Mouse (Mus musculus) heart, embryonic 13.5 days (tissue): Measurements from ENCODE around the gene Defb11. TPM values are rescaled to one million over a fixed set of nuclear protein-coding genes. Genes with fewer than 3 reads are reported as not detected.
"Not testable (repeated sequence)": the region's sequence is repeated elsewhere in the genome, so short reads cannot be mapped to it uniquely, and the experiment has no call there.

Experiments
- ATAC-seq: fragments of 200-750 bp; cut with Nextera tagmentation; 2 replicates; pipeline ENCODE4 v1.8.0; 2017; ENCODE audit warnings: moderate TSS enrichment; ENCODE audit not compliant: insufficient number of reproducible peaks, low FRiP score, low TSS enrichment; ENCODE audit errors: extremely low read depth
- H3K27ac ChIP-seq: fragments of 300-500 bp; sonication (generic); replicated peaks from 2 replicates; pipeline ENCODE4 v1.5.1; 2015; ENCODE audit warnings: moderate library complexity, mild to moderate bottlenecking, inconsistent platforms
- H3K27me3 ChIP-seq: fragments of 300-500 bp; sonication (generic); replicated peaks from 2 replicates; pipeline ENCODE4 v1.6.1; 2015; ENCODE audit warnings: mild to moderate bottlenecking, inconsistent platforms
- H3K36me3 ChIP-seq: fragments of 300-500 bp; sonication (generic); 2 replicates; pipeline ENCODE4 v1.6.1; 2015; ENCODE audit warnings: mild to moderate bottlenecking, inconsistent platforms
- H3K4me1 ChIP-seq: fragments of 300-500 bp; sonication (generic); 2 replicates; pipeline ENCODE4 v1.6.1; 2015; ENCODE audit warnings: inconsistent platforms
- H3K4me2 ChIP-seq: fragments of 300-500 bp; sonication (generic); 2 replicates; pipeline ENCODE4 v1.6.1; 2015; ENCODE audit warnings: inconsistent platforms, mild to moderate bottlenecking, moderate library complexity
- H3K4me3 ChIP-seq: fragments of 300-500 bp; sonication (generic); 2 replicates; pipeline ENCODE4 v1.5.1; 2015; ENCODE audit warnings: moderate library complexity, mild to moderate bottlenecking, inconsistent platforms
- H3K9ac ChIP-seq: fragments of 300-500 bp; sonication (generic); 2 replicates; pipeline ENCODE4 v1.6.1; 2015; ENCODE audit warnings: inconsistent platforms, mild to moderate bottlenecking, moderate library complexity
- H3K9me3 ChIP-seq: fragments of 300-500 bp; sonication (generic); 2 replicates; pipeline ENCODE4 v1.6.1; 2016; ENCODE audit warnings: inconsistent platforms
- WGBS: fragments of 180-500 bp; shearing (Covaris S2); methylation state at CpG from one replicate; pipeline ENCODE4 v1.1.7; 2015; ENCODE audit warnings: mixed read lengths; 5-methylcytosine and 5-hydroxymethylcytosine counted together
- polyA plus RNA-seq: library from polyadenylated mRNA; unstranded; fragments of >200 nt; fragmentation: Nextera tagmentation; extraction: Ambion mirVana; gene quantifications from 2 replicates; pipeline ENCODE4 v1.2.1, GENCODE M21; 2015

Defb11 gene
- not detected in 2 replicates for polyA plus RNA-seq

GRCm38 (mm10) chr8:21906290-21906689, at the start of gene Defb11:
Gene Defb11, minus strand, starts transcription at chr8:21906412.
- H3K36me3 ChIP-seq, H3K27ac ChIP-seq, H3K4me1 ChIP-seq, H3K9me3 ChIP-seq, ATAC-seq, H3K9ac ChIP-seq, H3K4me3 ChIP-seq, H3K27me3 ChIP-seq, H3K4me2 ChIP-seq: not testable (repeated sequence)

DNA sequence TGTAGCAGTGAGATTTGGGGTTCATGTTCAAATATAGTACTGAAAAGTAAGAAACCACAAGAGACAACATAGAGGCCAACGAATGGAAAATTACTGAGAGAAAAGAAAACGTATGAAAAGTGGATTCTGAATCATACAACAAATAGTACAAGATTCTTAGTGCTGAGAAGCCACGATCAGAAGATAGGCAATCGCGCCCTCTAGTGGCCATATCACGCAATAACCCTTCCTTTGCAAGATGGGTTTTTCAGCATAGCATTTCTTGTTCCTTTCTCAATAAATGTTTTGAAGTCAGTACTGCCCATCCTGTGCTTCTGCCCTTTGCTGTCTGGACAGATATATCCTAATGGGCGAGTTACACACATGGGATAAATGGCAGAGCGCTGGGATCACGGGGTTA, 49.1 kb upstream of the Defb11 start:
- Histone ChIP-seq H3K27ac (no peak overlapping the region), H3K9ac (no peak overlapping the region), H3K4me3 (no peak overlapping the region), H3K9me3 (no peaks in the 10 kb centered on the region), H3K4me2 (no peak overlapping the region), H3K4me1 (no peaks in the 10 kb centered on the region), H3K27me3 (no peaks in the 10 kb centered on the region), H3K36me3 (no peaks in the 10 kb centered on the region)
- ATAC-seq: no peak
- WGBS: 6% methylated on average over 9 of the region's 9 CpGs

DNA sequence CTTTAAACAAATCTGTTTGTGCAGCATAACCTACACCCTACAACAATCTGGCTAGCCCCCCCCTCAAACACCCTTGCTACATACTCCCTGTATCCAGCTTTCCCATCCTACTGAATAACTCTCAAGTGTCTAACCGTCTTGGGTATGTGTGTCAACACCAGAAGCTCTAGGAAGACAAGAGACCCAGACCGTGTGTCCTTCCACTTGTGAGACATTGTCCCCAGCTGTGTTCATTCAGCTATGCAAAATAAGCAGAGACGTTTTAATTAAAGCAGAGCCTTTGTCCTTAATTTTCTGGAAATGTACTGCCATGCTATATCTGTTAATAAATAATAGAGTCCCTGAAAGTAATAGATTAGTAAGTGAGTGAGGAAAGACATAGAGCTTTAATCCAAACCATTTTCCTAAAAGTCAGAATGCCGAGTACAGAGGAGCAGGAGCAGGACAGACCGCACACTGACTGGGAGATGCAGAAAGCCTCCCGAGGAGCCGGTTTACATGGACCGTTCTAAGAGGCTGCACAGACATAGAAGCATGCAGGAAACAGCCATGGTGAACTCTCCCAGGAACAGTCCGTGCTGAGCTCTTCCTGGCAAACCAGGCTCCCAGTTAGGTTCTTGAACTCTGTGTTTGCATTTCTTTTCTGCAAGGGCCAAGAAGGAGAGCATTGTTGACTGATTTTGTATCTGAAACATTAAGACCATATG, 41.3 kb upstream of the Defb11 start:
- Histone ChIP-seq H3K4me1 (no peaks in the 10 kb centered on the region), H3K4me3 (no peak overlapping the region), H3K27me3 (no peaks in the 10 kb centered on the region), H3K9me3 (no peaks in the 10 kb centered on the region), H3K36me3 (no peaks in the 10 kb centered on the region), H3K9ac (no peak overlapping the region), H3K4me2 (no peak overlapping the region), H3K27ac (no peak overlapping the region)
- 59% methylated on average over 9 of the region's 9 CpGs for WGBS
- no peak for ATAC-seq

- Histone ChIP-seq H3K27me3 (no peaks in the 10 kb centered on the region), H3K27ac (no peak within 1 kb of the TSS), H3K9ac (no peak within 1 kb of the TSS), H3K4me2 (no peak within 1 kb of the TSS), H3K4me1 (no peaks in the 10 kb centered on the region), H3K36me3 (no peaks in the 10 kb centered on the region), H3K9me3 (no peaks in the 10 kb centered on the region), H3K4me3 (no peak within 1 kb of the TSS)
- WGBS: 73% methylated on average over 6 of the region's 6 CpGs
- no peak for ATAC-seq
Observed at GRCm38 (mm10) chr8:21946462-21946861, 40.2 kb upstream of the Defb11 start, which contains the start of gene Defb13. Gene Defb13, plus strand, starts transcription at chr8:21946762.

DNA sequence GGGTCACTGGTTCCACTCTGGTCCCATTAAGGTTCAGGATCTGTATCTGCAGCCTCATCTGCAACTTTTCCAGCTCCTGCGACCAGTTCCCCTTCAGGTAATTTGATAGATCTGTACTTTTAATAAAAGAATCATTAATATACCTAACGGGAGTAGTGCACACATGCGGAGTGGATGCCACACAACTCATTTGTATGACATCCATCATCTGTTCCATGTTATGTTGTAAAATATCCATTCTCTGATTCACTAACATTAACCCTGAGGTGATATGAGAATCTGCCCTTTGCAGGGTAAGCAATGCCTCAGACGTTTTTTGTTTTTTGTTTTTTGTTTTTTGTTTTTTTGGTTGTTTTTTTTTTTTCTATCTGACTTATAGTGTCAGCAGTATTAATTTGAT, 31.8 kb upstream of the Defb11 start, which contains the start of gene Defb35:
Gene Defb35, plus strand, starts transcription at position 301 of the 400 bp plus-strand sequence.
- H3K27me3 ChIP-seq, H3K4me2 ChIP-seq, H3K36me3 ChIP-seq: not testable (repeated sequence)

GRCm38 (mm10) chr8:21932610-21933009, 26.4 kb upstream of the Defb11 start, which contains the start of gene Defb15:
Gene Defb15, minus strand, starts transcription at chr8:21932710.
- no peak for ATAC-seq
- no peak within 1 kb of the TSS for H3K27ac ChIP-seq
- H3K4me2 ChIP-seq: no peak within 1 kb of the TSS
- no peaks in the 10 kb centered on the region for H3K27me3 ChIP-seq
- H3K4me3 ChIP-seq: no peak within 1 kb of the TSS
- WGBS: 85% methylated on average over 6 of the region's 6 CpGs
- H3K36me3 ChIP-seq: no peaks in the 10 kb centered on the region
- no peaks in the 10 kb centered on the region for H3K4me1 ChIP-seq
- no peak within 1 kb of the TSS for H3K9ac ChIP-seq
- no peaks in the 10 kb centered on the region for H3K9me3 ChIP-seq

More for the DNA sequence above, 31.8 kb upstream of the Defb11 start, which contains the start of gene Defb35:
- H3K4me1 ChIP-seq, H3K9ac ChIP-seq, H3K9me3 ChIP-seq, H3K4me3 ChIP-seq, ATAC-seq, H3K27ac ChIP-seq: not testable (repeated sequence)
- WGBS: 59% methylated on average over 4 of the region's 4 CpGs

DNA sequence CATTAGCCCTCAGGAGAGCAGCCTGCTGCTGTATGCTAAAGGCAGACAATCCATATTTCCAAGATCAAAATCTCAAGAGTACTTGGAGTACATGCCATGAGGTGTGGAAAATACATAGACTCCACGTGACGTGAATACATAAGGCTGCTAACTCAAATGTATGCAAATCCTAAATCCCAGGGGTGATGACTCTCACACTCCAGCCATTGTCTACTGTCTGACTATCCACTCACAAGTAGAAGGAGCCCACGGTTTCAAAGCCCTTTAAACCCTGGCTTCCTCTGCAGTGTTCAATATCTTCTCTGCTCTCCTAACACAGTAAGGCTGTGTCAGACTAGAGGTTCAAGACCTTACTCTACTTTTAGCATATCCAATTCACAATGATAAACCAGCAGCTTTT, 24.5 kb upstream of the Defb11 start:
- not testable (repeated sequence) for H3K27ac ChIP-seq

DNA sequence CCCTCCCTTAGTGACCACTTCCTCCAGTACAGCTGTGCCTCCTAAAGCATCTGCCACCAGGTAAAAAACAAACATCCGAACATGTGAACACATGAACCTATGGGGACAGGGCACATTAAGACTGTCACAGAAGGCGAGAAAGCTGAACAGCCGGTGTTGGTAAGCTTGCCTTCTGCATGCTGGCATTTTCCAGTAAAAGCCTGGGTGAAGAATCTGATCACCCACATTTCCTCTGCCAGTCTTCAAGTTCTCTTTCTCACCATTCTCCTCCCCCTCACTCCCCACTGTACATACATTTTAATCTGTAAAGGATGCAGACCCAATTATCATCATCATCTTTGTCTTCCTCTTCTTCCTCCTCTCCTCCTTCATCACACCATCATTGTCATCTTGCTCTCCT, 9.4 kb upstream of the Defb11 start:
- Histone ChIP-seq H3K27me3 (no peaks in the 10 kb centered on the region), H3K4me3 (no peak overlapping the region), H3K27ac (no peak overlapping the region), H3K9ac (no peak overlapping the region), H3K4me2 (no peak overlapping the region), H3K9me3 (no peaks in the 10 kb centered on the region), H3K36me3 (no peaks in the 10 kb centered on the region), H3K4me1 (no peaks in the 10 kb centered on the region)
- 75% methylated on average over 3 of the region's 3 CpGs for WGBS
- ATAC-seq: no peak

More for the DNA sequence above, 24.5 kb upstream of the Defb11 start:
- ATAC-seq, H3K27me3 ChIP-seq, H3K4me2 ChIP-seq, H3K36me3 ChIP-seq, H3K4me3 ChIP-seq, H3K9ac ChIP-seq, H3K9me3 ChIP-seq, H3K4me1 ChIP-seq: not testable (repeated sequence)
- WGBS: 75% methylated on average over 3 of the region's 3 CpGs

GRCm38 (mm10) chr8:21912554-21912953, 6.3 kb upstream of the Defb11 start:
- Histone ChIP-seq H3K27me3 (no peaks in the 10 kb centered on the region), H3K9ac (no peak overlapping the region), H3K4me1 (no peaks in the 10 kb centered on the region), H3K36me3 (no peaks in the 10 kb centered on the region), H3K4me3 (no peak overlapping the region), H3K4me2 (no peak overlapping the region), H3K27ac (no peak overlapping the region), H3K9me3 (no peaks in the 10 kb centered on the region)
- 36% methylated on average over 2 of the region's 2 CpGs for WGBS
- ATAC-seq: no peak

- H3K9ac ChIP-seq: no peak overlapping the region
- no peaks in the 10 kb centered on the region for H3K9me3 ChIP-seq
- H3K4me2 ChIP-seq: no peak overlapping the region
- H3K27ac ChIP-seq: no peak overlapping the region
- WGBS: 15% methylated on average over 1 of the region's 1 CpGs
- ATAC-seq: no peak
- H3K4me1 ChIP-seq: no peaks in the 10 kb centered on the region
- no peaks in the 10 kb centered on the region for H3K27me3 ChIP-seq
- no peaks in the 10 kb centered on the region for H3K36me3 ChIP-seq
- H3K4me3 ChIP-seq: no peak overlapping the region
Observed at GRCm38 (mm10) chr8:21911931-21912330, 5.7 kb upstream of the Defb11 start.

GRCm38 (mm10) chr8:21885321-21885720, 20.9 kb downstream of the Defb11 start, which contains the start of gene Defb9:
Gene Defb9, minus strand, starts transcription at chr8:21885421.
- ATAC-seq, H3K9ac ChIP-seq, H3K9me3 ChIP-seq, H3K27me3 ChIP-seq, H3K4me3 ChIP-seq, H3K4me2 ChIP-seq, H3K27ac ChIP-seq, H3K4me1 ChIP-seq, H3K36me3 ChIP-seq: not testable (repeated sequence)

DNA sequence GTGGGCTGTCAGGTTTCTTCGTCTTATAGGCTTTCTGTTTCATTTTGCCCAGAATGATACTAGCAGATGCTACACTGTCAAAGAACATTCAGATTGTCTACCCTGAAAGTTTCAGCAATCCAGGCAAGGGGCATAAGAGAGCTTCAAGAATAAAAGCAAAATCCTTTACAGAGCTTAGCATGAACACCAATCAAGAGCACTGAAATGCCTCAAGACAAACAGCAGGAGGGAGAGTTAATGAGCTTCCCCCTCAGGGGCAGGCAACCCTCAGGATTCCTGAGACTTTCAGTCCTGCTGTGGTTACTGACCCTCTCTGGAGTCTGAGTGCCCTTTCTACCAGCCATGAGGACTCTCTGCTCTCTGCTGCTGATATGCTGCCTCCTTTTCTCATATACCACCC, 47.6 kb downstream of the Defb11 start, which contains the start of gene Defb10:
Gene Defb10, plus strand, starts transcription at position 316 of the 400 bp plus-strand sequence.
- not testable (repeated sequence) for H3K4me3 ChIP-seq, H3K27ac ChIP-seq, H3K4me2 ChIP-seq, H3K9ac ChIP-seq, H3K4me1 ChIP-seq, ATAC-seq, H3K9me3 ChIP-seq, H3K36me3 ChIP-seq, H3K27me3 ChIP-seq
- WGBS: 44% methylated on average over 1 of the region's 1 CpGs
